Mouse (Mus musculus): ENCODE measurements around the gene Lrrc4. TPM values are rescaled to one million over a fixed set of nuclear protein-coding genes. Genes with fewer than 3 reads are reported as not detected.

Gene Lrrc4
- total RNA-seq, 2 experiments from 2014 or later = 62.3 to 65.5 TPM

DNA sequence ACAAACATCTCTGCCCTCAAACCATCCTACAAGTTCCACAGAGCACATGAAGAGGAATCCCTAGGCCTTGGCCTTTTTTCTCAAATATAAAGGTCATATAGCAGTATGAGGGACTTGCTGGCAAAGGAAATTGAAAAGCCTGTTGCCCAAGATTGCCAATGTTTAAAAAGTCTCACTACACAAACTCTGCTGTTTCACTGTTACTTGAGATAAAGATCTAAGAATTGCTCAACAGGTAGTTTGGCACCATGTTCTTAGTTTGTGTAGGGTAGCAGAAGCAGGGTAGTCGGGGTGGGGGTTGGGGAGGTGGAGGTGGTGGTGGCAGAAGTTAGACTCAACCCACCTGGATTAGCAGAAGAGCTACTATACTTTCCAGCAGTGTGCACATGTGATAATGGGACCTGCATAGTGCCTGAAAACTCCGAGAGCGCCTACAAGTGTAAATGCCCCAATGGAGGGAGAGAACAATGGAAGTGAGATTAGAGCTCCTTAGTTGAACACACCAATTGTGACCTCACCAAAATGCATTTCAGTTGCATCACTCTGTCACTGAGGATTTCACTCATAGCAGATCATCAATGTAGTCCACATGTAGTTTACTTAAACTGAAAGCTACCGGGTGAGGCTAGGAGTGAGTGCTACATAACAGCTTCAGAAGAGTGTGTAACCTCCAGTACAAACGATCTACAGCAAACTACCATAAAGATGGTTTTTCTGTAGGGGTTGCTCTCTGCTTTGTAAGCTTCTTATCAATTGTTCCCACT is 97.5 kb downstream of the Lrrc4 start:
- DNase-seq (ENCODE audit: low spot score in 2 of 2) = no peak

DNA sequence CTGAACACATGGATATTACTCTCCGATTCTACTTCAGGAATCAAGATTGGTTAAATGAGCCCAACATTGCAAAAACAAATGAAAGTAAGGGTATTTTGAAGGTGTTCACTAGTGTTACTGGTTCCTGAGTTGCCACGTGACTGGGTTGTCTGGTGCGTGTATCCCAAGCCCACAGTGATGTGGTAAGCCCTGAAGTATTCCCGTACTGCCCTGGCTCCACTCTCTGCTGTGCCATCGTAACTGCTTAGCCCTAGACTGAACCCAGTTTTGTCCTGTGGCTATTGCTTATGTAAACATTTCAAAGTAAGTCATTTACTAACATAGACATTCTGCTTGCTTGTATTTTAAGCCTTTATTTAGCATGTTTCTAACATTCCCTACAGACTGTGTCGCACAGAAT is 100.3 kb downstream of the Lrrc4 start:
- no peak for DNase-seq (ENCODE audit: low spot score in 2 of 2)

DNA sequence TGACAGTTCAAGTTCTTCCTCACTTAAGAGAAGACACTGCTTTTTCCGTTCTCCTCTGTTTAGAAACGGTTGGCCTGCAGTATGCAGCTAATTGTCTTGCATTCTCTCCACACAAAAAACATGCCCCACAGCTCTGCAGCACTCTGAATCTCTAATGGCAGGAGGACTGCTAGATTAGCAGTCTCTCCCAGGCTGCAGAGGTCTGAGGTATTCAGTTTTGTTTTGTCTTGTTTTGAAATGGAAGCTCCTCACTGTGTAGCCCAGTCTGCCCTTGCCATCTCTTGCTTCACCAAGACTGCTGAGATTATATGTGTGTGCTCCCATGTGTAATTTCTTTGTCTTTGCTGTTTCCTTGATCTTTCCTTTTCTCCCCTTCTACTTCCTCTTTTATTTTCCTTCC is 101.9 kb downstream of the Lrrc4 start:
- DNase-seq (ENCODE audit: low spot score in 2 of 2) = no peak

DNA sequence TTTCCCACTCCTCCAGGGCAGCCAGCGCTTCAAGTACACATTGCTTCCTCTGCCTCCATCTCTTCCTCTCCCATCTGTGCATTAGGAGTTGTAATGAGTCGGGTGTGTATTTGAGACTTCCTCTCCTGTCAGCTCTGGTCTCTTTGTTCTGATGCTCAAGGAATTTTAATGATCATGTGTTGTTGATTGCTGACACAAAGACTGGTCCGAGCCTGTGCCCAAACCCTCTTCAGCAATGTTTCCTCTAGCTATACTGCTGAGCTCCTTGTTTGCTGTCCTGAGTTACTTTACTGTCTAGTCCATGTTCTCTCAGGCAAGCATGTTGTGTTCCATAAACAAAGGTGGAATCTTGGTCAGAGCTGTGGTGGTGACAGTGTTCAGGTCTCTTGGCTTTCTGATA is 102.3 kb downstream of the Lrrc4 start:
- no peak for DNase-seq (ENCODE audit: low spot score in 2 of 2)

DNA sequence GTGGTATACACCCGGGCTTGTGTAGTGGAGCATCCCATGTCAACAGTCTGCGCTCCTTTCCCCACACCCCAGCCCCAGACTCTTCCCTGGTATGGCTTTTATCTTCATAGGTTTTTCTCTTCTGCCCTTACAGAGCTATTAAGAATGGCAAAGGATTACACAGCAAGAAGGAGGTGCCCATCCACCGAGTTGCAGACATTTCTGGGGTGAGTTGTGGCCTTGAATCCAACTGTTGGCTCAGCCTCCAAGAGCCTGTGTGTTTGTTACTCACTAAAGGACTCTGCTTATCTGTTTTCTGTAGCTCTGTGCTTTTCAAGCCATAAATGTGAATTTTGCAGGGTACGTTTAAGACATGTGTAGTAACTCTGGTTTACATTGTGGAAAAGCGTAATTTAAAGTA is 106.8 kb downstream of the Lrrc4 start:
- DNase-seq (ENCODE audit: low spot score in 2 of 2) = no peak

DNA sequence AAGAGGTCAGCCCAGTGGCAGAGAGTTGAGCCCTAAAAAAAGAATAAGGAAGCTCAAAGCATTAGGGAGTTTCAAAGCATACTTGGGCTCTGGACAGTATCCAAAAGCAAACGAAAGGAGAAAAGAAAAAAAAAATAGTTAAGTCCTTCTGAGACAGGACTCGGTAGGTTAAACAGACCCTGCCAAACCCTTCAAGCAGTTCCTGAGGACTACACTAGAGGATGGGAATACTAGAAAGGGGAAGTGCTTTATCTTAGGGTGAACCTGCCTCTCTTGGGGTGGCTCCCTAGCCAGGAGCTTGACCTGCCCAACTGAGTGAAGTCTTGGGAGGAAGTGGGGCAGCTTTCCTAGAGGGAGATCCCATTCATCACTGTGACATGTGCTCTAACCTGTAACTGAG is 108.5 kb downstream of the Lrrc4 start:
- no peak for DNase-seq (ENCODE audit: low spot score in 2 of 2)

DNA sequence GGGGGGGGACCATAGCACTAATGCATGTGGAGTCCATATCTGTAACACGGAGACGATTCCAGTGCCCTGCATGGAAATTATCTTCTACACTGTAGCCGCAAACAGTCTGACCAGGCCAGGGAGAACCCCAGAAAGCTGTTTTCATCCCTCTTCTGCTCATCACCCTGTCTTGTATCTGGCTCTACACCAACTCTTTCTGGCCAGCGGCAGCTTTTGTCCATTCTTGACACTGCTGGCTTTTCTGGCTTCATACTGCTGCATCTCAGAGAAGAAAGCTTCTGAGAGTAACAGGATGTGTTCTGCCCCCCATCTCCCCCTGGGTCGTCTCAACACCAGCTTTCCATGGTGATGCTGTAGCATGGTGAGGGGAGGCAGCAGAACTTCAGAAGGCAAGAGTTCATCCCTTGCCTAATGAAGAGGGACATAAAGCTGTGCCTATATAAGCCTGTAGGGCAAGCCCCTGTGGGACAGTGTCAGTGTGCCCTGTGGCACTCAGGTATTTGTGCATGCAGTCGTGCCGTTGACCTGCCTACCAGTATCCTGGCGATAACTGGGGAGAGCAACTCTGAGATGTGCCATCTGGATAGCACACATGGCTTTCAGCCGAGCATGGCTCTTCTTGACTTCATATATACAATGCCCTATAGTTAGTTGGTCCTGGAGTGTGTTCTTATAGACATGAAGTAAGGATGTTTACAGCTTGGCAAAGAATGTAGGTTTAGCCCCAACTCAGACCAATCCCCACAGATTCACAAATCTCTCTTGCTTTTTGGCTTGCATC is 111.0 kb downstream of the Lrrc4 start:
- no peak for DNase-seq (ENCODE audit: low spot score in 2 of 2)

DNA sequence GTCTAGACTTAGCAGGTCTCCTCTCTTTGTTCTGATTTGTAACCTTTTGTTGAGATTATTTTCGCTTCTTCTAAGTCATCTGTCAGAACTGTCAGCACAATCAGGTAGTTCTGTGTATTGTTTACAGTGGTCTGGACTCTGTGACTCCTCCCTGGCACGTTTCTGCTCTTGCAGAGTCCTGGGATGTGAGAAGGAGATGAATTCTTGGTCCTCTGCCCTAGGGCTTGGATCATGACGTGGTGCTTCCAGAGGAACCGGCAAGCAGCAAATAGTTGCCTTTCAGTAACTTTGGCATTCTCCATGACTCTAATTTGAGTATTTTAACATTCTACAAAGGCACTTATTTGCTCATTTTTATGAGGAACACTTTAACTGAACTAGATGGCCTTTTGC is 113.7 kb downstream of the Lrrc4 start:
- no peak for DNase-seq (ENCODE audit: low spot score in 2 of 2)

DNA sequence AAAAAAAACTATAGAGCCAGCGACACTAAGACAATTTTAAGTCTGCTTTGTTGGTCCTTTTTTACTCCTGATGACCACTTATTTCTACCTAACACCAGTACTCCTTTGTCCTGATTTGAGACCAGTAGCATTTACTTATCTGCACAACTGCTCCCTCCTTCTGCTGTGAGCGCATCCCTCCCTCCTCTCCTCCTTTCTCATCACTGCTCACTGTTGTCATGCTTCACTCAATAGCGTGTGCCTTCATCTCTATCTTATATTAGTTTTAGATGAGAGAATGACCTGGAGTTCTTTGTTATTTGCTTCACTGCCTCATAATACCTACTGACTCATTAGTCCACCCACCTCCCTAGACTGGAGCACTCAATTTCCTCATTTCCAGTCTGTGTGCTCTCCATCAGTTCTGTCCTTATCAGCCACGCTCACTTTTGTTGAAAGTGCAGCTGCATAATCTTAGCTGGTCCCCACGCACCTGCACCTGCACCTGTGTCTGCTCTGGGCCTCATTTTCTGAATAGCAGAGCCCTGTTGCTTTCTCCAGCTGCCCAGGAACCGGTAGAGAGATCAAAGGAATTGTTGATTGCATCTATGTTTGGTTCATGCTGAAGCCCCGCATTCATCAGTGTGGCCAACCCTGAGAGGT is 114.2 kb downstream of the Lrrc4 start:
- no peak for DNase-seq (ENCODE audit: low spot score in 2 of 2)

DNA sequence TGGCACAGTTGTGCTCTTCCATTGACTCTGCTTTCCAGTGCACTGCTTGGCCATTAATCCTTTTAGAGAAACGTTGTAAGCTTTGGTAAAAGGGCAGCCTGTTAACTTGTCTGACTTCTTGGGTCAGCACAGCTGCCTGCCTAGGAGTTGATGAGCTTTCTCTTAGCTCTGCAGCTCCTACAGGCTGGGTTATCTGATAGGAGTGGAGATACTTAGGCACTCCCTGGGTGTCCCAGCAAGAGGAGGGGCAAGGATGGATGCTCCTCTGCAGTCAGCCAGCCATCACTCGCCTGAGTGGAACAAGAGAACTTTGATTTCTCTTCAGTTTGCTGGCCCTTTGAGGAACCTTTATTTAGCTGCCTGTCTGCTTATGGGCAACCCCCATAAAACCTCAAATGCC is 121.5 kb downstream of the Lrrc4 start:
- DNase-seq (ENCODE audit: low spot score in 2 of 2) = no peak

DNA sequence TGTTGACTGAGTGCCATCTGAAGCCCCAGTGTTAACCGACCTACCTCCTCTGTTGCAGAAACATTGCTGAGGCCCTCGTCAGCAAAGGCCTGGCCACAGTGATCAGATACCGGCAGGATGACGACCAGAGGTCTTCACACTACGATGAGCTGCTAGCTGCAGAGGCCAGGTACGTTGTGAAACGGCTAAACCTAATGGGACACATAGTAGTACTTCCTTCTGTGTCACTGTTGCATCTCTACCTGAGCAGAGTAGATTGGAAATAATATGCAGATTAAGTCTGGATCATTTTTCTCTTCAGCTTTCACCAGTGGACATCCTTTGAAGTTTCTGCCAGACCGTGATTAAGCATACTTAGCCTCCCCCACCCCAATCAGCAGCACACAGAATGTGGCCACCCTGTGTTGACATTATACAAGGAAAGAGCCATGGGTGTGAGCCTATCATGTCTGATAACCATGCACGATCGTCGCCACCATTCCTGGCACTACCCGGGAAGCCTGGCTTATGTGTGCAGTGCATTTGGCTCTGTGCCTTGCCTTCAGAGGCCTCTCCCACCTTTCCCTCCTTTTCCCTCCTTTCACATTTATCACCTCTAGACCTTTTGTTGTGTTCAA is 124.5 kb downstream of the Lrrc4 start:
- DNase-seq (ENCODE audit: low spot score in 2 of 2) = no peak

DNA sequence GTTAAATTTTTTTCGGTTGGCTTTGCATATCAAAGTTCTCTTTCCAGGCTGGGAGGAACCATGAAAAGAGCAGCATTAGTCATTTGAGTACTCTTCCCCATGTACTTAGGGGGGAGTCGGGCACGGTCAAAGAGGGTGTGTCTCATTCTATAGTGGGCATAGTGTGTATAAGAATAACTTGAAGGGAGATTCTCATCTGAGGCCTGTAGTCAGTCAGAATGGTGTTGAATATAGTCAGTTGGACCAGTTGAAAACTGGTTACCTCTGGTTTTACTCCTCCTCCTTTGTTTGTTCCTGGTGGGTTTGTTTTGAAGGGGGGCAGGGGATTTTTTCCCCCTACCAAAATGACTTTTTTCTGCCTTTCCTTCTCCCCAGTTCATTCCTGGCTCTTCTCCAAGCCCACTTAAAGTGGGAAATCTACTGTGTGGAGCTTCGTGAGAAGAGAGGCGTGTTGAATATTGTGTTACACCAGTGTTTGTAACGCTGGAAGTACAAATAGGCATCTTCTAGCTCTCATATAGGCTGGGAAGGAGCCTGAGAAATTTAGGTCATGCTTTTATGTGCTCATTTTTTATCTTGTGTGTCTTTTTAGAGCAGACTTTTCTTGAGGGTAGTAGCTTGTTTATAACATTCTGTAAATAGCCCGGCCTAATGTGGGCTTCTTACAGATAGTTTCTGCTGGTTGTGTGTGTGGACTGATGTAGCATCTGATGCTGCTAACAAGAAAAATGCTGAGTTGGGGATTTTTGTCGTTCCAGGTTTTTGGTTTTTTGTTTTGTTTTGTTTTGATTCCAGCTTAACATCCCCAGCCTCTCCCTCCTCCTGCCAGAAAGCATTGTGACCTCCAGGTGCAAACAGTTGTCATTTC is 125.2 kb downstream of the Lrrc4 start:
- no peak for DNase-seq (ENCODE audit: low spot score in 2 of 2)

DNA sequence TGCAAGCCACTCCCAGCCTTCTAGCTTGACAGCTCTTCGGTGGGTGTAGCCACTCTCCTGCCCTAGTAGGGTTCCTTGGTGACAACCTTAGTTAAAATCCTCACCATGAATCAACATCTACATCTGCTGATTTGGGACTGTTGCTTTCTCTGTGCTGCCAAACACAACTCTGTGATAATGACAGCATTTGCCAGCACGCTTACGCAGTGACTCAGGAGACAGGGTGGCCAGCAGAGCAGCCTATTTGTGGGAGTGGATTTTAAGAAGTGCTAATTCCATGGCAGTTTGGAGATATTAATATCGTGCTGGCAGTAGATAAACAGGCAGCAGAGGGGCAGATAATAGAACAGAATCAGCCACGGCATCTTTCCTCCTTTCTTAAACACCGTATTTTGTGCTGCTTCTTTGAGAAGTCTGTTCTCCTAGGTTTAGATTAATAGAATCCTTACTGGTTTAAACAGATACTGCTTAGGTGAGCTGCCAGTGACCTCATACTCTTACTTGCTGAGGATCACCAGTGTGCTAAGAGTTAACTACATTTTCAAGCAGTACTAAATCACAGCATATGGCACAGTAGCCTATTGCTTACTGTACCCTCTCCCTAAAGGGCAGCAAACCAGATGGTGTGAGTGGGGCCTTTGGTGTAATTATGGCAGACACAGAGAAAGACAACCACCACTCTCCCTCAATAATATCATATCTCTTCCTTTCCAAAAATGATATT is 126.0 kb downstream of the Lrrc4 start:
- peak; percentile 46 to 50 for DNase-seq (ENCODE audit: low spot score in 2 of 2)

DNA sequence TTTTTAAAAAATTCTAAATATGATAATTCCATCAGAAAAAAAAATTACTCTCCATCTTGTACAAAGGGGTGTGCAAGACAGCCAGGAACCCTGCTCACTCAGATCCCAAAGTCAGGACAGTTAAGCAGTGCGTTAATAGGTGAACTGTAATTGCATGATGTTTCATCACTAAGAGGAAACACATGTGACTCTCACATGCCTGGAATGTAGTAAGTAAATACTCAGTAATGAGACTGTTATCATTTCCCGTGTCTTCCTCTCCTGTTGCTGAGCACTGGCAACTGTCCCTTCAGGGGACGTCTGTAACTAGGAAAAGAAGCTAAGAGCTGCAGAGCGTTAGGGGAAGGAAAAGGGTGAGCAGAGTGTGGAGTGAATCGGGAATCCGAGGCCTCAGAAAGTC is 126.9 kb downstream of the Lrrc4 start:
- DNase-seq (ENCODE audit: low spot score in 2 of 2) = no peak

DNA sequence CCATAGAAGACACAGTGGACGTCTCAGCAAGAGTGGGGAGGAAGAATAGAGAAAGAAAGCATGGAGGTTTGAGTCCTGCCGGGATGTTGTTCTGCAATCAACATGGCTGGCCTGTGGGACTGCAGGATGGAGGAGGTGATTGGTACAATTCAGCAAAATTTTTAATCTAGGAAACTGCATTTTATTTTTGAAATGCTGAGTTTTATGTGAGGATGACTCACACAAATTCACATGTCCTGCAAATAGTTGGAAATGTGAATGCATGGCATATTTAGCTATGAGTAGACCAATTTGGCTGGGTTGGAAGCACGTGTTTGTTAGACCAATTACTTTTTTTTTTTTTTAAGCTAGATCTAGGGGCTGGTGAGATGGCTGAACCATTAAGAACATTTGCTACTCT is 134.3 kb downstream of the Lrrc4 start:
- DNase-seq (ENCODE audit: low spot score in 2 of 2) = no peak

DNA sequence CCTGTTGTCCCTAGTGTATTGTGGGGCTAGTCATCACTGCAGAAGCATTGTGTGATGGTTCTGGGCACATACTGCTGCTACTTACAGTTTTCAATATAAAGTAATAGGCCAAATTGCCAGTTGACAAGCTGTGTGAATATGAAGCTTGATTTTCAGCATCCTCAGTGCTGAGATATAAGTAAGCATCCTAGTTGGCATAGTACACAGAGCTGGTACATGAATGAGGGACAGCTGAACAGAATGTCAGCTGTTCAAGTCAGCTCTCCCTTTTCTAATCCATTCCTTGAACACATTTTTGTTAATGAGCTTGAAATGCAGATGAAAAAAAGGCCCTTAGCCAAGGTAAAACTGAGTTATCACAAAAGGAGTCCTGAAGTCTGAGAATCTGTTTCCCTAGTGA is 138.9 kb downstream of the Lrrc4 start:
- no peak for DNase-seq (ENCODE audit: low spot score in 2 of 2)

DNA sequence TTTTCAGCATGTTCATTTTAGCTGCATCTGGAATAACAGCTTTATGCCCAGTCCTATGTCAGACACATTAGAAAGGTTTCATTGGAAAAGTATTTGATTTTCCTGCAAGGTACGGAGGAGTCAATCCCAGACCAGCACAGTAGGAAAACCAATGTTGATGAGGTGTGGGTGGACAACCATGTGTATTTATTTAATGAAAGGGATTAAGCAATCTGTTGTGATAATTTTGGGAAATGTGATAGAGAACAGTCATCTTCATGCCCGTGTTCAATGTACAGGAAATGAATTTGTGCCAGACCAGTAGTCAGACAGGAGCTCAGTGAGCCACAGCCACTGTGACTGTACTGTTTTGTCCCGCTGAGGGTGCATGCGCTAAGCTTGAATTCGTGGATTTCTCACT is 143.8 kb downstream of the Lrrc4 start:
- DNase-seq (ENCODE audit: low spot score in 2 of 2) = no peak

DNA sequence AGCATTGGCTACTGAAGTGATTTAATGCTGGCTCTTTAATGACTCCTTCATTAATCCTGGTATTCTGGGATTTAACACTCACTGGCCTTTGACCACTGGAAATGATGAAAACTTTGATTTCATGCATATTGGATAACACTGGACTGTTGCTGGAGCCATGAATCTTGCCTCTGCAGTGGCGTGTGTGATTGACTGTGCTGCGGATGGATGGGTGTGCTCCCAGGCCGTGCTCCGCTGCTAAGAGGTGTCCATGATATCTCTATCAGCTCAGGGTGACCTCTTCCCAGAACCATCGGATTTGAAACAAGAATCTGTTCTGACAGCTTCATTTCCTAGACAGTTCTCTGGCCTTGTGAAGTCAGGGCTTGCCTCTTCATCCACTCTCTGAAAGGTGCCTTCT is 145.8 kb downstream of the Lrrc4 start:
- no peak for DNase-seq (ENCODE audit: low spot score in 2 of 2)

DNA sequence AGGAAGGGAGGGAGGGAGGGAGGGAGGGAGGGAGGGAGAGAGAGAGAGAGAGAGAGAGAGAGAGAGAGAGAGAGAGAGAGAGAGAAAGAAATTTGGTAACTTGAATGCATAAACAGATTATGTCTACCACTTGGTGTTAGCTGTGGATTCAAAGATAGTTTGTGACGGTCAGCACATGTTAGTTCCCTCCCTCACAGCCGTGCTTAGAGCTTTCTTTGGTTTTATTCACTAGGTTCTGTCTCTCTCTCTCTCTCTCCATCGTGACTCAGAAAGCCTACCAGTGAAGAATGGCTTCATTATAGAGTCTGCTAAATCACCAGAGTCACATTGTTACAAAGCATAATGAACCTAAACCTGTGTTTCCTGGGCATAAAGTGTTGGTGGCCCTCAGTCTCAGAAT is 146.5 kb downstream of the Lrrc4 start:
- DNase-seq (ENCODE audit: low spot score in 2 of 2) = no peak

Data from layer of hippocampus, postnatal 10 days (tissue).